Mouse (Mus musculus) adrenal gland, postnatal 10 days (tissue): Measurements from ENCODE around the gene Kcnn3. TPM values are rescaled to one million over a fixed set of nuclear protein-coding genes. Genes with fewer than 3 reads are reported as not detected.
A peak's percentile ranks its signal among the peaks of the same experiment; 100 is the strongest.

Source experiments
- DNase-seq: peaks from one replicate; pipeline ENCODE4 v3.0.0; 2021; ENCODE audit warnings: mixed read lengths
- long read RNA-seq, 2 experiments: library from polyadenylated mRNA; stranded (forward); transcript quantifications; one replicate each; pipeline ENCODE4 v2.0.0; 2021
- total RNA-seq, 2 experiments: library from RNA; stranded (reverse); gene quantifications; 2 replicates each; pipeline ENCODE4 v1.2.3; 2021

The Kcnn3 gene
- 1 to 10 TPM; 4.3 to 6.3 TPM for total RNA-seq
- long read RNA-seq, experiment 1, result 0 reads
- long read RNA-seq, experiment 2, result 0 reads

DNA sequence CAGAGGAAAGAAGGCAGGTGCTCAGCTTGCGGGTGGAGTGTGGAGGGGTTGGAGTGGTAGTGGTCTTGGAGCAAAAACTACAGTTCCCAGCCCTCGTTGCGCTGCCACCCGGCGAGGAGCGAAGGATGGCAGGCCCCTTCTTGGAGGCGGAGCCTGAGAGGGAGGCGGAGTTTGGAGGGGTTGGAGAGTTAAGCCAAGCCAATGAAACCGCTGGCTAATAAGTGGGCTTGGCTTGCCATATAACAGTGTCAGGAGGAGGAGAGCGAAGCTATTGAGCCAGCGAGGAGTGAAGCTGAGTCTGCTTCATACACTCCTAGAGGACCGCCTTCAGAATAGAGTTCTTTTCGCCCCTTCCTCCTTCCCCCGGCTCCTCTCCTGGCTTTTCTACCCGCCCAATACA is at the start of gene Kcnn3:
Gene Kcnn3 (plus strand): TSS at position 271 of the 400 bp plus-strand sequence.
- peak; percentile 86 for DNase-seq

DNA sequence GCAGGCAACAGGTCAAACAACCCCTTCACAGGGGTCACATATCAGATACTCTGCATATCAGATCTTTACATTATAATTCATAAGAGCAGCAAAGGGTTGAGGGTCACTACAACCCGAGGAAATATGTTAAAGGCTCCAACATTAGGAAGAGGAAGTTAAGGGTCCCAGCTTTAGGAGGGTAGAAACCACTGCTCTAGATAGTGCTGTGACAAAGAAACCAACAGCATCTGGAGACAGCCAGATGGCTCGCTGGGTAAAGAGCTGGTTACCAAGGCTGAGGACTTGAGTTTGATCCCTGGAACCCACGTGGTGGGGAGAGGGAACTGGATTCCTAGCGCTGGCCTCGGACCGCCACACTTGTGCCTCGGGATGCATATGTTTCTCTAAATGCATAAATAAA is 47.7 kb upstream of the Kcnn3 start:
- no peak for DNase-seq

DNA sequence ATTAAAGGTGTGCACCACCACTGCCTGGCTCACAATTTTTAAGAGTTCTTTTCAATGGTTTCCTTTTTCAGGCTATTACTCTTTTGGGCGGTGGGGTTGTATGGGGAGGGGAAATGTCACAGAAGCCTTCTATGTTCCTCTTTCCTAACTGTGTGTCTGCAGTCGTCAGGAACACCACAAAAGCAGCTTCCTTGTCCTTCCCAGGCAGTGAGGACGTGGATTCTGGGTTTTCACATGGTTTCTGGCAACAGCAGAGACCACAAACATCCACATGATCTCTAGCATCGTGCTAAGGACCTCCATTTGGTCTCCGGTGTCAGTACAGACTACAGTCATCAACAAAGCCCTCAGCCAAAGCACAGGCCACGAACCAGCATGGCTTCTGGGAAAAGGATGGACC is 46.1 kb upstream of the Kcnn3 start:
- no peak for DNase-seq

DNA sequence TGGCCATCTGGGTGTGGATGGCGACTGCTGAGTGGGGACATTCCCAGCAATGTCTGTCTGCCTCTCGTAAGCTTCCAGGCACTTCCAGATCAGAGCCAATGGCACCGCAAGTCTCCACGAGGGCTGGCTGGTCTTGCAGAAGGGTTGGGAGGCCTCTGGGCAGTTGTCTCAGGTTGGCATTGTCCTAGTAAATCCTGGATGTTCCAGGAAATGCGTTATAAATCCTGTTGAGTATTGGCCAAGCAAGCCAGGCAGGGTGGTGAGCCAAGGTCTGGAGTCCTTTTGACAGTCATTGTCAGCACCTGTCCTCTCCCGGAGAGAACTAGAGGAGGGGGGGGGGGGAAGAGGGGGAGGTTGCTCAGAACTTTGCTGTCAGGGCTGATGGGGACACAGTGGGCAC is 40.9 kb upstream of the Kcnn3 start:
- DNase-seq, result no peak

DNA sequence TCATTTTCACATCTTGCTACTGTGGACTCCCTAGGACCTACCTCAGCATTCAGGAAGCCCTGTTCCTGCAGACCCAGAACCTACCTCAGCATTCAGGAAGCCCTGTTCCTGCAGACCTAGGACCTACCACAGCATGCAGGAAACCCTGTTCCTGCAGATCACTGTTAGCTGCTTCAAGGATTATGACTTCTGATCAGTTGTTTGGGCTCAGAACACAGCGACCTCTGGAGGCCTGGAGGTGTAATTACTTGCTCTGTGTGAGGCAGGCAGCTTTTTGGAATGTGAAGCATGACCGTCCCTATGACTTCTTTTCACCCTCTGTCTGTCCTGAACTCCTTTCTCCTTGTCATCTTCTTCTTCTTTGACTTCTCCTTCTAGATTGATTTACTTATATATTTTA is 38.5 kb upstream of the Kcnn3 start:
- peak; percentile 30 for DNase-seq

DNA sequence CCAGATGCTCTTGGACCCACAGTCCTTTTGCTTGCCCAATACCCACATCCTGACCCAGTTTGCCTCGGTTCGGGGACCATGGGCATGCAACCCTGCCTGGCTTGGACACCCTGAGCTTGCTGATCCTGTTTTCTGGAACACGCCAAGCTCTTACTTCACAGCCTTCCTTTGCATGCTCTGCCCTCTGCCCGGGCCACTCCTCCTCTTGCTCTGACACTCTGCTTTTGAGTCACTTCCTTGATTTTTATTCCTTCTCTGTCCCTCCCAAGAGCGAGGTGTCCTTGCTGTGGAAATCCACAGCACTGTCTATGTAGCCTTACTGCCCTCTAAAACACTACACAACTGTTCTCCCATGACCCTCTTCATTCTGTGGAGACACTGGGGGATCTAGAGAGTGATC is 37.7 kb upstream of the Kcnn3 start:
- DNase-seq, result no peak

DNA sequence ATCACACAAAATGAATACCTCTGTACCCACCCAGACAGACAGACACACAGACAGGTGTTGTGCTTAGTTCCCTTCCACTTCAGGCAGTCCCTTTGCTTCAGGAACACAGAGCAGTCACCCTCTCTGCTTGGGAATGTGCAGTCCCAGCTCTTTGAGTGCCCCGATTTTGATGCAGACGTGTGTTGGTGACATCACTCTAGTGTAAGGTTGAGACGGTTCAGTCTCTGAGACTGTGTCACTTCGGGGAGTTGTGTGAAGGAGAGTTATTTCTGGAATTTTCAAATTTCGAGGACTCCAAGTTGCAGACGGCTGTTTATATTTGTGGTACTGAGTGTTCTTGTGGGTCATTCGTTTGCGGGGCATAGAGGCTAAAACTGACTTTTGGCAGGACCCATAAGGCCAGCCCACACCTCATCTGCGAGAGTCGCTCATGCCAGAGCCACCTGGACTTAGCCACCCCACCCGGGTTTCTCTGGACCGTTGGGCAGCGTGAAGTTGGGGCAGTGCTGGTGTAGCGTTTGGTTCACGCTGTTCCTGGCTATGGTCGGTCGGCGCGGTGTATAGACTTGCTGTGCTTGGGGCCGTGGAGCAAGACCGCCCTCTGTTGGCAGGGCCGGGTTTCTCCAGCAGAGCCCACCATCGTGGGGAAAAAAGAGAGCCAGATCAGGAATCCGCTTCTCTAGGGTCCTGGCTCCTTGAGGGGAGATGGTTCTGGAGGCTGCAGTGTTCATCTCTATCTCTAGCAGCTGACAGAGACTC is 35.0 kb upstream of the Kcnn3 start:
- peak; percentile 87 for DNase-seq

DNA sequence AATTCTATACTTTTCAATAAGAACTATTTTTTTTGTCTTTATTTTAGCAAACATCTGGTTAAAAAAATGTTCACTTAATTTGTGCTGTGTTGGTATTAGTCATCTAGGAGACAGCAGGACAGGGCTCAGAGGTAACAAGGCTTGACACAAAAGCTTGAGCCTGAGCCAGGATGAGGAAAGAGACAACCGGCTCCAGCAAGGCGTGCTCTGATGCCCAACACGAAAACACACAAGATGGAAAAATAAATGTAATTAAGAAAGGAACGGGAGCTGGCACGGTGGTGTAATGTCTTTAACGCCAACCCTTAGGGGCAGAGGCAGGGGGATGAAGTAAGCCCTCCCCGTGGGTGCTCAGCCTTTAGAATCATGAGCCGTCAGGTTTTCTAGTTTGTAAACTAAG is 33.9 kb upstream of the Kcnn3 start:
- DNase-seq, result no peak

DNA sequence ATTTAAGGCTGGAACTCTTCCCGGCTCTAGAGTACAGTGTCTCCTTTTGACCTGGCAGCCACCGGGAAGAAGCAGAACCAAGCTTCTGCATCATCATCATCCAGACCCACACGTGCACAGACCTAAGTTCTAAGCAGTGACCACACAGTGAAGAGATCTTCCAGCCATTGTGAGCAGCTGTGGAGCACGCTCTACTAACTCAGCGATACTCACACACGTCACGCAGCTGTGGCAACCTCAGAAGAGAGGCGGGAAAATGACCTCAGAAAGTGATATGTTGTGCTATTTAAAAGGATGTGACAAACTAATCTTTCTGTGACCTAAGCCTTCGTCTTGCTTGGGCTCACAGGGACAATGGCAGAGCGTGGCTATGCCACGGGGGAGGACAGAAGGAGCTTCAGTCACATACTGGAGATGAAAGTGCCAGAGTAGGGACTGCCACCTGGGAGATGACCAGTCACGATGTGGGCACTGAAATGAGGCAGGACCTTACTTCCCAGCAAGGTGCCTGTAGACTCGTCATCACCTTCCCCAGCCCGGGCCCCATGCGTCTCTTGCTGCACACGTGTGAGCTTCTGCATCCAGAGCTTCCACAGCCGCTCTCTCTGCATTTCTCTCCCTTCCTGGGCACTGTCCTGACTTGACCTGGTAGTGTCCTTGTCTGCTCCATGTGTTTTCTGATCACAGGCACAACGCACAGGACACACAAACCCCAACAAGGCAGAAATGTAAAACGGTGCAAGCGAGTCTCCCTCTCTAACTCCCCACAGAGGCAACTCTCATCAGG is 32.9 kb upstream of the Kcnn3 start:
- no peak for DNase-seq

DNA sequence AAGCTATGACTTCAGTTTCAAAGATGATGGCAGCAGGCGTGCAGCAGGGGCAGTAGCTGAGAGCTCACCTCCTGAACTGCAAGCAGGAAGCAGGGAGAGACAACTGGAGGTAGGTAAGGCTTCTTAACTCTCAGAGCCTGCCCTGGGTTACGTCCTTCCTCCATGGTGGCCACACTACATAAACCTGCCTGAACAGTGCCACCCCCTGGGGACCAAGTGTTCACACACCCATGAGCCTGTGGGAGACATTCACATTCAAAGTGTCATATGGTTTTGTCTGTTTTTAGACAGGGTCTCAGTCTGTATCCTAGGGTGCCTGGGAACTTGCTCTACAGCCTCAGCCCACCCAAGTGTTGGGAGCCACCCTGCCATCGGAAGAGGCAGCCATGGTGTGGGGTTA is 29.2 kb upstream of the Kcnn3 start:
- DNase-seq, result no peak

DNA sequence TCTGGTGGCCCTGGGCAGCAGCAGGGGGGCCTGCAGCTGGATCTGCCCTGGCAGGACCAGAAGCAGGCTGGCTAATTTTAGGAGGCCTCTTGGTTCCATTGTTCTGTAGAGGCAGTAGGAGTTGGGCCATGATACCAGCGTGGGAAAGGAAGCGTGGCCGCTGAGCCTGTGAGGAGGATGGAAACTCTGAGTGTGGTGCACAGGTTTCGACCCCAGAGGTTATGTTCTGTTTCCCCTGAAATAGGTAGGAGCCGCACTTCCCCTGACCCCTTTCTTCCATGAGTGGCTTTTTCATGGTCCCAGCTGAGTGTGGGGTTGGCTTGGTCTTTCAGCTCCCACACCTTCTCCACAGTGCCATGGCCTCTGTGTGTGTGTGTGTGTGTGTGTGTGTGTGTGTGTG is 28.4 kb upstream of the Kcnn3 start:
- no peak for DNase-seq

DNA sequence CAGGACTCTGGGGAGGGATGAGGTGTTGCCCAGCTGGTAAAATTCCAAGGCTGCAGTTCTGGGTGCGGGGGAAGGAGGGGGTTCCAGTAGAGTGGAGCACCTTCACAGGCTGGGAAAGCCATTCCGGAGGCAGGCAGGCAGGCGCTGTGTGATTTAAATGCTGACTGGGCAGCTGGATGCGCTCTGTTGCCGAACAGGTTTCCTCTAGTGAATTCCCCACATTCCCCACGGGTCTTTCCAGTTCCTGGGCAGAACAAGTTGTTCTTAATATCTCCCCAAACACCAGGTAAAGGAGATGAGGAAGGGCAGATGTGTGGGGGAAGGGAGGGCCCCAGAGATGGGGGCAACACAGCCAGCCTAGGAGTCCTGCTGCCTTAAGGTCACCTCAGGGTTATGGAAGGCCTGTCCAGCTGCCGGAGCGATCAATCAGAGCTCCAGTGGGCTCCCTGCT is 27.2 kb upstream of the Kcnn3 start:
- no peak for DNase-seq

DNA sequence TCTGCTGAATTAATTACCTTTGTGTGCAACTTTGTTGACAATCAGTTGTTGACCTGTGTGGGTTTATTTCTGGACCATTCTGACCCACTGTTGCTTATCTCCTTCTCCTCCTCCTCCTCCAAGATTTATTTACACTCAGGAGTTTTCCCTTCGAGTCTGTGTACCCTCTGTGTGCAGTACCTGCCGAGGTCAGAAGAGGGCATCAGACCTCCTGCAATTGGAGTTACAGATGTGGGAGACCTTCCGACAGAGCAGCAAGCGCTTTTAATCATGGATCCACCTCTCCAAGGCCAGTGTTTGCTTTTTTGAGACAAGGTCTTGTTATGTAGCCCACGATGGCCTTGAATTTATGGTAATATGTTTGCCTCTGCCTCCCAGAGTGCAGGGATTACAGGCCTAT is 25.3 kb upstream of the Kcnn3 start:
- no peak for DNase-seq

DNA sequence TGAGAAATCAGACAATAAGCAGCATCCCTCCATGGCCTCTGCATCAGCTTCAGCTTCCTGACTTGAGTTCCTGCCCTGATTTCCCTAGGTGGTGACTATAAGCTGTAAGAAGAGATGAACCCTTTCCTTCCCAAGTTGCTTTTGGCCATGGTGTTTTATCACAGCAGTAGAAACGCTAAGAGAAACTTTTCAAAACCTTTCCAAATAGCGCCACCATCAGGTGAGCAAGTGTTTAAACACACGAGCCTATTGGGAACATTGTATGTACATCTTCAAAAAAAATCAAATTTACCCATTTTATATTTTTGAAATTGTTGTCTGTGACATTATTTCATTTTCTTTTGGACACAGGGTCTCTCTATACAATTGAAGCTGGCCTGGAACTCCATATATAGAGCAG is 23.6 kb upstream of the Kcnn3 start:
- DNase-seq, result no peak

DNA sequence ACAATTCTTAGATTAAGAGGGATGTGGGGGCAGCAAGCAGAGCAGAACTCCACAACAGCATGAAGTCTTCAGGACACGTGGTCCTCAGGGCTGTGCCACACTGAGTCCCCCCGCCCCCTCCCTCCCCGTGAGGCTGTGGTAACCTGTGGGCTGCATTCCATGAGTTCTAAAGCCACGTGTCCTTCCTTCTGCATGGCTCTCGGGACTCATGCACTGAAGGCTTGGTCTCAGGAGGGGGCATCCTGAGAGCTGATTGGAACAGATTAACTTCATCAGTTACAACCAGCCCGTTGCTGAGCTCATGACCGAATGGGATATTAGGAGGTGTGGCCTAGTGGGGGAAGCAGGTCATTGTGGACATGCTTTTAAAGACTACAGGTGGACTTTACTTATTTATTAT is 20.3 kb upstream of the Kcnn3 start:
- DNase-seq, result no peak

DNA sequence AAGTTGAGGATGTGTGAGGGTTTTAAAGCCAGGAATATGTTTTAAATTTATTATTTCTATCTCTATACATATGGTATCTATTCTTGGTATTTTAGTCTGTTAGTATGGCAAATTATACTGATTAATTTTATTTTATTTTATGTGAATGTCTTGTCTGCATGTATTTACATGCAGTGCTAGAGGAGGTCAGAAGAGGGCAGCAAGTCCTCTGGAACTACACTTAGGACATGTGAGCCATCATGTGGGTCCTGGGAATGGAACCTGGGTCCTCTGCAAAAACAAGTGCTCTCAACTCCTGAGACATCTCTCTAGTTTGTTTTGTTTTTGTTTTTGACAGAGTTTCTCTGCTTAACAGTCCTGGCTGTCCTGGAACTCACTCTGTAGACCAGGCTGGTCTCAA is 18.5 kb upstream of the Kcnn3 start:
- DNase-seq, result no peak

DNA sequence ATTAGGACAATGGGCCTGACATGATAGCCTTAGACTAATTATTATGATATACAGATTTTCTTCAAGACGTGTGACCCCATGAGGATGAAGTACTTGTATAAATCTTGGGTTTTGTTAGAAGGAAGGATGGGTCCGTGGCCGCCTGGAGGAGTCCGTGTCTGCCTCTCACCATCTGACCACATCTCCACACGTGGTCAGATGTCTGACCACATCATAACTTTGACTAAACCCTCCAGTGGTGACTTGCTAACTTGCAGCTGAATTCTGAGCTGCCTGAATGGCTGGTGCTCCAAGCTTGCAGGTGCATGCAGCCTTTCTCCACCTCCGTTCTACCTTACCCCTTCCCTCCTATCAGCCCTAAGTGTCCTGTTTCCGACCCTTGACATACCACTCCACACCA is 17.4 kb upstream of the Kcnn3 start:
- no peak for DNase-seq

DNA sequence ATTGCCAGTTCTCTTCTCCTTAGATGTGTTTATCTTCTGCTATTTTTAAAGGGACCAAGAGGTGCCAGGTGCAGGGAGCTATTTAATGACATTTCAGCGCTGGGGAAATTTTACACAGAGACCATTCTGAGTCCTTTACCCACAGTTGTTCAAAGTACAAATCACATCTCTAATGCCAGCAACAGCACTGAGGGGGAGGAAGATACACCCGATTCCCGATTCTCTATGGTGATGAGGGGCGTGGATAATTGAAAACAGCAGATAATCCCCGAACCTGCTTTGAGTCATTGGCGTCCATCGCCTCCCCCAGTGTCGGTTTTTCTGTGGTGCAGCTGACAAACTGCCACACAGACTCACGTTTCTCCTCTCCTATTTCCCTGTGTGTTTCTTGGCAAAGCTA is 11.9 kb upstream of the Kcnn3 start:
- DNase-seq, result no peak

DNA sequence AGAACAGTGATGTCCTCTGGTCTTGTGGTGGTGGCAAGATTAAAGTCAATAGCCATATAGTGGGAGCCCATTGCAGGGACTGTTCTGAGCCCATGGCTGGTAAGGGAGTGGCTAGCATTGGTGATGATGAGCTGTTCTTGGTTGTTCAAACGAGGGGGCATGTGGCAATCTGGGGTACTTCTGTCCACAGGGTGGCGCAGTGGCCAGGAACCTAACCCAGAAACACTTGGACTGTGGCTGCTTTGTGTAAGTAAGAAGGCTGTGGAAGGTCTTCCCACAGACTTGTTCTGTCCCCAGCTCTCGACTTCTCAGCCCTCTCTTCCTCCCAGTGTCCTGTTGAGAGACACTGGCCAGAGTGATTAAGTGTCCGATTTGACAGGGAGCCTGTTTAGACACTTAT is 9.0 kb upstream of the Kcnn3 start:
- DNase-seq, result peak; percentile 56

DNA sequence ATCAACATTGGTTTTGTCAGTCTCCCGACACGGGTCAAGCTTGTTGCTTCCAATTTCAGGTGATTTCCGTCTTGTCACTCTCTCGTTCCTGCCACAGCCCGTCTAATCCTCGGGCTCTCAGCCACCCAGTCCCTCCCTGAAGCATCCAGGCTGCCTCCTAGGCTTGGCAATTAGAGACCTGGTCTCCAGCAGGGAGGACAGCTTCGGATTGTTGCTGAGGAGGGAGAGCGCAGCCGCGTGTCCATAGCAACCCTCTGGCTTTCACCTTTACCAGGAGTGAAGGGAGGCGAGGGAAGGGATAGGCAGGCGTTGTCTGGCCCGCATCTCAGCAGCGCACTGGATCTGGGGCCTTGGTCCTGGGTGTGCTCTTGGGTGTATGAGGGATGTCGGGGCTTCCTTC is 8.6 kb upstream of the Kcnn3 start:
- DNase-seq, result no peak

DNA sequence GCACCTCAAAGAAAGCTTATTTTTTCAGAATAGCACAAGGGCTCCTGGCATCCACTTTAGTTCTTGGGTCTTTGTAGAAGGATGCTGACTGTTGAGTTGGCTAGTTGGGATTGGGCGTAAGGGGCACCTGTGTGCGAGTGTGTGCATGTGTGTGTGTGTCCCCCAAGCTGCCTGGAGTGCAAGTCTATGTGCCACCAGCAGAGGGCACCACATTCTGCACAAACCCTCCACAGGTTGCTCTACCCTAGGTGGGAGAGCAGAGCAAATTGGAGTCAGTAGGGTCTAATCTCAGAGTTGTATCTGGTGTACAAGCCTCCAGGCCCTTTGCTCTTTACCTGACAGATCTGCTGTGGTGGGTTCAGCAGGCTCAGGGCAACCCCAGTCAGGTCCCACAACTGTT is 7.7 kb upstream of the Kcnn3 start:
- DNase-seq, result peak; percentile 49

DNA sequence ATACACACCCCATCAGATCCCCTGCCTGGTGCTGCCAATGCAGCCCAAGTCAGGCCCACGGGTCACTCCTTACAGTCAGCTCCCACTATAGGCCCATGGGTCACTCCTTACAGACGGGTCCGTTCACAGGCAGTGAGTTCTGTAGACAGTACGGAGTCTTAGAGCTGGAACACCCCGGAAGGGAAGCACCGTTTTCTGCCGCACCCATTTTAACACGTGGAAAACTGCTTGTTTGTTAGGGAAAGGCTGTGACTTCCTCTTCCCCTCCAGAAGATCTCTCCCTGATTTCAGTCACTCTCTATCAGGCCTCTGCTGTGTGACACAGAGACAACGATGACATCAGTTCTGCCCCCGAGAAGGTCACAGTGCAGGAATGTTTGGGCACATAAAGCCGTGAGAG is 4.5 kb upstream of the Kcnn3 start:
- DNase-seq, result no peak

DNA sequence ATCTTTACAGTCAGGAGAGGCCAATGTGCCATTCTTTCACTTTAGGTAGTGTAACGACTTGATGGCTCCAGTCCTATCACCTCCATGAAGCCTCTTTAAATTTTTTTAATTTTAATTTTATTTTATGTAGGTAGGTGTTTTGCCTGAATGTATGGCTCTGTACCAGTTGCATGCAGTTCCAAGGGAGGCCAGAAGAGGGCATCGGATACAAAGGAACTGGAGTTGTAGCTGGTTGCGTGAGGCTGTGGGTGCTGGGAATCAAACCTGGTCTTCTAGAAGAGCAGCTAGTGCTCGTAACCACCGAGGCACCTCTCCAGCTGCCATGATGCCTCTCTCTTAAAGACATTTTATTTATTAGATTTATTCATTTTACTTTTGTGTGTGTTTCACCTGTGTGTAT is 3.6 kb upstream of the Kcnn3 start:
- DNase-seq, result no peak
